Mouse (Mus musculus): ENCODE data around the gene Trhr2. TPM values are rescaled to one million over a fixed set of nuclear protein-coding genes. Genes with fewer than 3 reads are reported as not detected.

The Trhr2 gene
- polyA plus RNA-seq, 1 experiment from 2014 or later: not detected

- Histone ChIP-seq H3K4me2 (peak overlapping the region; percentile 93), H3K9me3 (no peaks in the 10 kb centered on the region), H3K4me1 (peaks cover 25% of the 10 kb centered on the region), H3K36me3 (peaks cover 22% of the 10 kb centered on the region), H3K27ac (replicated peaks) (no peak overlapping the region), H3K4me3 (no peak overlapping the region), H3K27me3 (replicated peaks) (no peaks in the 10 kb centered on the region), H3K9ac (peak overlapping the region; percentile 74)
- ATAC-seq (ENCODE audit: extremely low read depth, insufficient number of reproducible peaks, low FRiP score, low TSS enrichment): no peak
- WGBS: 88% methylated on average over 7 of the region's 7 CpGs
Measured at GRCm38 (mm10) chr8:122375320-122375719, 14.8 kb upstream of the Trhr2 start.

DNA sequence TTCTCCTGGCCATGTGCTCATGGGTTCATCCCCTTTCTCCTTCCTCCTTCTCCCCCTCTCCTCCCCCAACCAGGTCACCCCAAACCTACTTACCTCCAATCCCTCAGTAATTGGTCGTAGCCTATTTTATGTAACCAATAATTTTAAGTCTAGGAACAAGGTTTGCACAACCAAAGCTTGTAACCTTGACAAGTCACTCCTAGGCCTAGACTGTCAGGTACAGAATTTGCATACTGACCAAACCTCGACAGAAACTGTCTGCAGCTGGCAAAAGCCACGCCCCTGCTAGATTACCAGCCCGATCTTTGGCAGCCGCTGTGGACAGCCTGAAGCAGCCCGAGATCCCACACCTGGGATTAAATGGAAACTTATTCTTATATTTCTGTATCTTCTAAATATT is 11.2 kb upstream of the Trhr2 start:
- no peak overlapping the region for H3K9ac ChIP-seq
- ATAC-seq (ENCODE audit: extremely low read depth, insufficient number of reproducible peaks, low FRiP score, low TSS enrichment): no peak
- no peaks in the 10 kb centered on the region for H3K9me3 ChIP-seq
- no peaks in the 10 kb centered on the region for H3K27me3 ChIP-seq (replicated peaks)
- no peak overlapping the region for H3K4me2 ChIP-seq
- no peaks in the 10 kb centered on the region for H3K36me3 ChIP-seq
- no peak overlapping the region for H3K27ac ChIP-seq (replicated peaks)
- H3K4me3 ChIP-seq: no peak overlapping the region
- peaks cover 30% of the 10 kb centered on the region for H3K4me1 ChIP-seq
- WGBS: 62% methylated on average over 6 of the region's 6 CpGs

- no peak overlapping the region for H3K4me3 ChIP-seq
Measured at GRCm38 (mm10) chr8:122369665-122370064, 9.1 kb upstream of the Trhr2 start.

DNA sequence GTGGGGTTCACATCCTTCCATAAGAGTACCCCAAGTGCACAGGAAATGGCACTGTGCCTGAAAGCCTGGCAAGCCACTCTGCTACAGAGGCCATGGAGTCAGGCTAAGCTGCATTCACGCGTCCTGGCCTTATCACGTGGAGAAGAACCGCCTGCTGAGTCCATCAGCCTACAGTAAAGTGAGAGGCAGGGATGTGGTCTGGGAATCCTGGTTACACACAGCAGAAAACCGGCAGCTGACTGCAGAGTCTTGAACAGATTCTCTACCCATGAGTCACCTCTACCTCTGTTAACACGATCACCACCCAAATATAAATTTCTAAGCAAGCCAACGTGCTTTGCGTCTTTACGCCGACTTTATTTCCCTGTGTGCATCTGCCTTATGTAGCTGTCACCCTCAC is 7.9 kb upstream of the Trhr2 start:
- H3K4me1 ChIP-seq: peaks cover 24% of the 10 kb centered on the region
- WGBS: 34% methylated on average over 10 of the region's 10 CpGs
- H3K9ac ChIP-seq: peak overlapping the region; percentile 8
- no peaks in the 10 kb centered on the region for H3K36me3 ChIP-seq
- ATAC-seq (ENCODE audit: extremely low read depth, insufficient number of reproducible peaks, low FRiP score, low TSS enrichment): no peak
- no peaks in the 10 kb centered on the region for H3K9me3 ChIP-seq
- H3K27me3 ChIP-seq (replicated peaks): peaks cover 4% of the 10 kb centered on the region
- H3K27ac ChIP-seq (replicated peaks): 0 out of 2 replicates have a peak overlapping the region, but pooled peaks have one; percentile 6
- no peak overlapping the region for H3K4me3 ChIP-seq
- no peak overlapping the region for H3K4me2 ChIP-seq

More at GRCm38 (mm10) chr8:122369665-122370064, 9.1 kb upstream of the Trhr2 start:
- peak overlapping the region; percentile 62 for H3K9ac ChIP-seq
- peaks cover 24% of the 10 kb centered on the region for H3K4me1 ChIP-seq
- H3K9me3 ChIP-seq: no peaks in the 10 kb centered on the region
- ATAC-seq (ENCODE audit: extremely low read depth, insufficient number of reproducible peaks, low FRiP score, low TSS enrichment): peak; percentile 29; the same call in 1 of the 2 replicates
- 12% methylated on average over 9 of the region's 9 CpGs for WGBS
- no peaks in the 10 kb centered on the region for H3K27me3 ChIP-seq (replicated peaks)
- H3K36me3 ChIP-seq: no peaks in the 10 kb centered on the region
- peak overlapping the region; percentile 55 for H3K27ac ChIP-seq (replicated peaks)
- 0 out of 2 replicates have a peak overlapping the region, but pooled peaks have one; percentile 12 for H3K4me2 ChIP-seq

- no peak for ATAC-seq (ENCODE audit: extremely low read depth, insufficient number of reproducible peaks, low FRiP score, low TSS enrichment)
- Histone ChIP-seq H3K4me1 (peaks cover 1% of the 10 kb centered on the region), H3K27ac (replicated peaks) (no peak overlapping the region), H3K9me3 (no peaks in the 10 kb centered on the region), H3K4me3 (no peak overlapping the region), H3K4me2 (no peak overlapping the region), H3K9ac (no peak overlapping the region), H3K36me3 (no peaks in the 10 kb centered on the region), H3K27me3 (replicated peaks) (peaks cover 38% of the 10 kb centered on the region)
- 50% methylated on average over 7 of the region's 8 CpGs for WGBS
Measured at GRCm38 (mm10) chr8:122362967-122363366, 2.4 kb upstream of the Trhr2 start.

GRCm38 (mm10) chr8:122362271-122362670 is 1.7 kb upstream of the Trhr2 start:
- no peak overlapping the region for H3K4me3 ChIP-seq
- peak overlapping the region; percentile 24; the same call in 1 of the 2 replicates for H3K9ac ChIP-seq
- ATAC-seq (ENCODE audit: extremely low read depth, insufficient number of reproducible peaks, low FRiP score, low TSS enrichment): no peak
- no peak overlapping the region for H3K4me2 ChIP-seq
- WGBS: 49% methylated on average over 5 of the region's 5 CpGs
- H3K9me3 ChIP-seq: no peaks in the 10 kb centered on the region
- H3K27me3 ChIP-seq (replicated peaks): peaks cover 44% of the 10 kb centered on the region
- H3K4me1 ChIP-seq: no peaks in the 10 kb centered on the region
- no peaks in the 10 kb centered on the region for H3K36me3 ChIP-seq
- no peak overlapping the region for H3K27ac ChIP-seq (replicated peaks)

GRCm38 (mm10) chr8:122359111-122359775 is 1.3 kb downstream of the Trhr2 start:
- WGBS: 80% methylated on average over 15 of the region's 15 CpGs
- Histone ChIP-seq H3K4me2 (no peak overlapping the region), H3K27me3 (replicated peaks) (peaks cover 57% of the 10 kb centered on the region), H3K9me3 (no peaks in the 10 kb centered on the region), H3K4me1 (no peaks in the 10 kb centered on the region), H3K36me3 (no peaks in the 10 kb centered on the region), H3K9ac (no peak overlapping the region), H3K27ac (replicated peaks) (no peak overlapping the region), H3K4me3 (no peak overlapping the region)
- ATAC-seq (ENCODE audit: extremely low read depth, insufficient number of reproducible peaks, low FRiP score, low TSS enrichment): no peak

- 66% methylated on average over 5 of the region's 5 CpGs for WGBS
- H3K4me1 ChIP-seq: no peaks in the 10 kb centered on the region
Measured at GRCm38 (mm10) chr8:122357641-122358040, 2.9 kb downstream of the Trhr2 start.

GRCm38 (mm10) chr8:122357202-122357601 is 3.3 kb downstream of the Trhr2 start:
- no peak overlapping the region for H3K27ac ChIP-seq (replicated peaks)
- no peak overlapping the region for H3K9ac ChIP-seq
- 56% methylated on average over 11 of the region's 11 CpGs for WGBS
- H3K4me1 ChIP-seq: no peaks in the 10 kb centered on the region
- ATAC-seq (ENCODE audit: extremely low read depth, insufficient number of reproducible peaks, low FRiP score, low TSS enrichment): no peak
- no peak overlapping the region for H3K4me2 ChIP-seq
- H3K36me3 ChIP-seq: no peaks in the 10 kb centered on the region
- no peaks in the 10 kb centered on the region for H3K9me3 ChIP-seq
- peaks cover 49% of the 10 kb centered on the region for H3K27me3 ChIP-seq (replicated peaks)
- no peak overlapping the region for H3K4me3 ChIP-seq

More at GRCm38 (mm10) chr8:122357641-122358040, 2.9 kb downstream of the Trhr2 start:
- H3K36me3 ChIP-seq: no peaks in the 10 kb centered on the region
- H3K27ac ChIP-seq (replicated peaks): no peak overlapping the region
- peaks cover 52% of the 10 kb centered on the region for H3K27me3 ChIP-seq (replicated peaks)
- no peaks in the 10 kb centered on the region for H3K9me3 ChIP-seq
- ATAC-seq (ENCODE audit: extremely low read depth, insufficient number of reproducible peaks, low FRiP score, low TSS enrichment): no peak
- H3K4me2 ChIP-seq: no peak overlapping the region
- H3K4me3 ChIP-seq: no peak overlapping the region
- H3K9ac ChIP-seq: no peak overlapping the region

GRCm38 (mm10) chr8:122355642-122356606 is 4.6 kb downstream of the Trhr2 start:
- H3K27ac ChIP-seq (replicated peaks): no peak overlapping the region
- WGBS: 62% methylated on average over 9 of the region's 9 CpGs
- H3K27me3 ChIP-seq (replicated peaks): peaks cover 42% of the 10 kb centered on the region
- H3K4me1 ChIP-seq: peaks cover 2% of the 10 kb centered on the region; the same call in 1 of the 2 replicates
- H3K4me2 ChIP-seq: no peak overlapping the region
- no peak for ATAC-seq (ENCODE audit: extremely low read depth, insufficient number of reproducible peaks, low FRiP score, low TSS enrichment)
- no peak overlapping the region for H3K9ac ChIP-seq
- H3K9me3 ChIP-seq: no peaks in the 10 kb centered on the region
- no peaks in the 10 kb centered on the region for H3K36me3 ChIP-seq
- no peak overlapping the region for H3K4me3 ChIP-seq

DNA sequence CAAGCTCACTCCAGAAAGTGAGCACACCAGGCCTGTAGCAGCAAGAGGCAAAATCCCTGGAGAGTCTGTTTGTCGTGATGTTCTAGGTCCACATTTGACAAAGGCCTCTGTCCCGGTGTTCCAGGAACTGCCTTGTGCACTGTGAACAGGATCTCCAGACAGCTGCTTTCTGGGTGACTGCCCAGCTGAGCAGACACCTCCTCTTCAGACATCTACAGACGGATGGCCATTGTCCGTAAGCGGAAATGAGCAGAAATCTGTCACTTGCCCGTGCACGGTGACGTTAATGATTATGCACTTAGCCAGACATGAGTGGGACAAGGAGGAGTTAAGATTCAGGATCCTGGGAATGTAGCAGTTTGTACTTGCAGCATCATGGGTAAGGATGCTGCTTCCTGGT is 6.4 kb downstream of the Trhr2 start:
- Histone ChIP-seq H3K27ac (replicated peaks) (no peak overlapping the region), H3K9ac (no peak overlapping the region), H3K4me3 (no peak overlapping the region), H3K27me3 (replicated peaks) (peaks cover 40% of the 10 kb centered on the region), H3K4me2 (no peak overlapping the region), H3K4me1 (peaks cover 20% of the 10 kb centered on the region), H3K36me3 (no peaks in the 10 kb centered on the region), H3K9me3 (no peaks in the 10 kb centered on the region)
- ATAC-seq (ENCODE audit: extremely low read depth, insufficient number of reproducible peaks, low FRiP score, low TSS enrichment): no peak
- 78% methylated on average over 8 of the region's 8 CpGs for WGBS

Measured in heart, embryonic 13.5 days (tissue).